Mouse (Mus musculus) heart, adult 8-10 months (tissue): ENCODE results near the gene Gm28051. TPM values are rescaled to one million over a fixed set of nuclear protein-coding genes. Genes with fewer than 3 reads are reported as not detected.
A peak's percentile ranks its signal among the peaks of the same experiment; 100 is the strongest.

ENCODE experiments used
- DNase-seq: peaks from one replicate; pipeline ENCODE4 v3.0.0; 2022; ENCODE audit warnings: low spot score
- total RNA-seq, 4 experiments: library from RNA; stranded (reverse); gene quantifications; 2 replicates each; pipeline ENCODE4 v1.2.4; 2022

The Gm28051 gene
- total RNA-seq, 4 experiments from 2014 or later = not detected

DNA sequence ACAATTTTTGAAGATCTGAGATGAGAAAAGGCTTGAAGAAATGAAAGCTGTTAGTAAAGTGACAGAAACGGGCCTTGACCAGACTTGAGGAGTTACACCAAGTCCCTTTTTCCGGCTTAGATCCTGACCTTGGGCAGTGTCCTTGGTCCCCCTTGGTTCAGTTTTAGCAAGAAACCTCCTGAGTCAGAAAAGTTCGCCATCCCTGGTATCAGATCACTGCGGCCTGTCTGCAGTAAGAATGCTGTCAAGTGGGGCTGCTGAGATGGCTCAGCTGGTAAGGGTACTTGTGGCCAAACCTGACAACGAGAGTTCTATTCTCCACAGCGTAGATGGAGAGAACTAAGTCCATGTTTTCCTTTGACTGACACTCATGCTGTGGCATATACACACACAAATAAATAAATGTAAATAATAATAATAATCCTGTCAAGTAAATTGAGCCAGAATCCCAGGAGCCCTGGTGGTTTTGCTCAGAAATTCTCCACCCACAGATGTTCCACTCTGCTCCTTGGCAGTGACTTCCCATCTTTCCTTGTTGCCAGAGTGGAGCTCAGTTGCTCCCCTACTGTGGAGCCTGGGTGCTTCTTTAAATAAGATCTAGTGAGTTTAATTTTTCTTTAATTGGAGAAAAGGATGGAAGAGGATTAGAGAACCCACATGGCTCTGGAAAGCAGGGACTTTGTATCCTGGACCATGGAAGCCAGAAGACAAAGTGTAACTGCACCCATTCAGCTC, 51.5 kb downstream of the Gm28051 start:
- DNase-seq = no peak

DNA sequence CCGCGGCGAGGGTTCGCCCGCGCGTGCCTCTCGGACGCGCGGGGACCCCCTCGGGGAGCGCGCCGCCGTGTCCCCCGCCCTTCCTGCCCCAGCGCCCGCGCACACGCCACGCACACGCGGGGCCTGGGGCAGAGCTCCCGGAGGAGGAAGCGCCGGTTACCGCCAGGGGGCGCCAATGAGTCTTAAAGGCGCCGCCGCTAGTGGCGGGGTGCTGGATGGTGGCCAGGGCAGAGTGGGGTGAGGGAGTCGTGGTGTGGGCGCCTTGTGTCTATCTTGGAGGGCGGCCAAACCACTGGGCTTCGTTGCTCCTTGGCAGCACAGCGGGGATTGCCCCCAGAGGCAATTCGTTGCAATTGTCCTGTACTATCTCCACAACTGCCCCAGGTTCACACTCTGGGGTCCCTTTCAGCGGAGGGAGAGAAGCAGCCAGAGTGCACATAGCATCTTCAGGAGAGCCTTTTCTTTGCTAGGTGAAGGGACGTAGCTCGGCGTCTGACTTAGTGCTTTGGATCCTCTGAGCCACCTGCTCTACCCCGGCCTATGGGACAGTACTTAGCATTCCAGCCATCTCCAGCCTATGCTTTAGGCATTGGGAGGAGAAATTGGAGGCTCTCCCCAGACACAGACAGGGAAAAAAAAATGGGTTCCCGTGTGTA, 52.2 kb downstream of the Gm28051 start:
- DNase-seq = peak; percentile 63

DNA sequence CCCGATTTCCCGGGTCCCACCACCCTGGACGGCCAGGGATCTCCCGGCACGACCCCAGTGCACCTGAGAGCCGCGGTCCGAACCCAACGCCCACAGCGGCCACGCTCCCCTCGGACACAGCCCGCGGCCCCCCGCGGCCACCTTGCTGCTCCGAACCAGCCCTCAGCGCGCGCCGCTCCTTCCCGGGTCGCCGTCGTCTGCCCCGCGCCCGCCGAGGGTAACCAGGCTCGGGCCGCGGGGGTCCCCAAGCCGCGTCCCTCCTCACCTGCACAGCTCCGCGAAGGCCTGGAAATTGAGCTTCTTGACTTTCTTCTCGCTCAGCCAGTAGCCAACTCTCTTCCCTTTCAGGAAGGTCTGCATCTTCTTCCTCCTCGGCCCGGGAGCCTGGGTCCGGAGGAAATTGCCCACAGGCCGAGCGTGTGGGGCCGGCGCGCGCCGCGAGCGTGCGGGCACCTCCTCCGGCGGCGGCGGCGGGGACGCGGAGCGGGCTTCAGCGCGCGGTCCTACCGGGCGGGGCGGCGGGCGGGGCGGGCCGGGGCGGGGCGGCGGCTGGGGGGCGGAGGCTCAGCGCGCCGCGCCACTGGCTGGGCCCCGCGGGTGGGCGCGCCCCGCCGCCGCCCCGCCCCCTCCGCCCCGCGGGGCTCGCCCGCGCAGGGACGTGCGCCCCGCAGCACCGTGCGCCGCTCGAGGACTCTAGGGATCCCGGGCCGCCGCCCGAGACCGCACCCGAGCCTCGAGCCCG, 52.9 kb downstream of the Gm28051 start, which contains the start of gene Itpk1:
Itpk1 (minus strand) TSS at position 474 of the 742 bp plus-strand sequence.
- no peak for DNase-seq

DNA sequence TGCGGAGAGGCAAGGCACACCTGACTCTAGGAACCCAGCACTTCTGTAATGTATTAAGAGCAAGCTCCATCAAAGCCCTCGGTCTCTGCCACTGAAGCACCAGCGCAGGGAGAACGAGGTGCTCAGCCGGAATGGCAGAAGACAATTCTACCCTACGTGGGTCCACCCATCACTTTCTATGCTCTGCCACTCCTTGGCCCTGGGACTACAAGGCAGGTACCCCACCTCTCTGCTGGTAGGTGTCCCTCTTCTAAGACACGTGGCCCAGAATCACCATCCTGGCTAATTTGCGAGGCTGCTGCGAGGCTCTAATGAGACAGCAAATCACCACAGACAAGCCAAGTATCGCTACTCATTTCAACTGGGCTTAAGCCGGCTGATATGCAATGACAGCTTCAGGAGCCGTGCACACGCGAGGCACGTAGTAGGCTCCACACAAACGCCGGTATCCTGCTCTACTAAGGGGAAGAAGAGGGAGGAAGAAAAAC, 53.6 kb downstream of the Gm28051 start:
- DNase-seq = no peak

DNA sequence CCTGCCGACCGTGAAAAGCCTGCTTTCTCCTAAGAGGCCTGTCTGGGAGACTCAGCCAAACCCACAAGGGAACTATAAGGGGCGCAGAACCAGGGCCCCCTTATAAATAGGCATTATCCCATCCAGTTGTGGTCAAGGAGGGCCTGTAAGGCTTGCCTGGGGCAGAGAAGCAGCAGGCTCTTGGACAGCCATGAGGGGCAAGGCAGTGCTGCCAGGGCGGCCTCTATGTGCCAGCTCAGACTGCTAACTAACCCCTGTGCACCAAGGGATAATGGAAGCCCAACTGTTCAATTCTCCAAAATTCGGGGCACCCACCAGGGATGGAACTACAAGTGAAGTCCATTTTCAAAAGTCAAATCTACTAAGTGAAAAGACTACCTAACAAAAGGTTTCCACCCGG, 54.1 kb downstream of the Gm28051 start:
- DNase-seq = no peak

DNA sequence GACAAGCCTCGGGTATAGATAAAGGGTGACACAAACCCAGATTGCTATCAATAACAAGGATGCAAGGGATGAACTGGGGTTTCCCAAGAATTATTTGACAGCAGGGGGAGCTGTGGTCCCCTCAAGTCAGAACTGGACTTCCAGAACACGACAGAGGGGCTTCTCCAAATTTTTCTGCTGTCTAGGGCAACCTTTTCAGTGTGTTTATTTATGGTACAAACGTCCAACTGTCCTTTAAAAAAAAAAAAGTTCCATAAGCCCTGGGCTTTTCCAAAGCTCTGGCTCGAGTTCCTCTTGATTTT, 54.5 kb downstream of the Gm28051 start:
- no peak for DNase-seq

DNA sequence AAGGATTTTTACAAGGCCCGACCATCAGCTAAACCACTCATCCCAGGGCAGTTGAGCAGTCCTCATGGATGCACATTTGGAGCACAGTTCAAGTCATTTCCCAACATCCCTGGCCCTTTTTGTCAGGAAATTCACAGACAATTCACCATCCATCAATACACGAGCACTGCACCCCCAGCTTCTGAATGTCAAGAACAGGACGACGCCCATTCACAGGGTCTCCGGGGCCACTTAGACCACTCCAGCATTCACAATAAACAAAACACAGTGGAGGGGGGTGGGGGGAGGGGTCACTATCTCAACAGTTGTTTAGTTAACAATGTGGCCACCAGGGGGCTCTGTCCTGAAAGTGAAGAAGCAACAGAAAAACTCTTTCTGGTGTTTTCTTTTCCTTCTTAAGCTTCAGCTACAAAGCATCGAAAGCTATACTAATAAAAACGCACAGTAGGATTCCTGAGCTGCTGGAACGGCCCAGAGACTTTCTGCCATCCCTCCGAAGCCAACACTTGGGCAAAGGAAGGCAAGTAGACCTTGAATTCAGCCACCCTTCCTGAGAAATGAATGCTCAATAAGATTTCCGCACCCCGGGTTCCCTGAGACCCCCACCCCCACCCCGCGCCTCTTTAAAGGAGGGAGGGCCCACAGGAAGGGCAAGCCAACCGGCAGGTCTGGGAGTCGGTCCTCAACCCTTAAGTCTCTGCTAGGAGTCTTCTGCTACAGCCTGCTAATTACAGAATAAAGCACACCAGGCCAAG, 55.0 kb downstream of the Gm28051 start:
- DNase-seq = peak; percentile 81

DNA sequence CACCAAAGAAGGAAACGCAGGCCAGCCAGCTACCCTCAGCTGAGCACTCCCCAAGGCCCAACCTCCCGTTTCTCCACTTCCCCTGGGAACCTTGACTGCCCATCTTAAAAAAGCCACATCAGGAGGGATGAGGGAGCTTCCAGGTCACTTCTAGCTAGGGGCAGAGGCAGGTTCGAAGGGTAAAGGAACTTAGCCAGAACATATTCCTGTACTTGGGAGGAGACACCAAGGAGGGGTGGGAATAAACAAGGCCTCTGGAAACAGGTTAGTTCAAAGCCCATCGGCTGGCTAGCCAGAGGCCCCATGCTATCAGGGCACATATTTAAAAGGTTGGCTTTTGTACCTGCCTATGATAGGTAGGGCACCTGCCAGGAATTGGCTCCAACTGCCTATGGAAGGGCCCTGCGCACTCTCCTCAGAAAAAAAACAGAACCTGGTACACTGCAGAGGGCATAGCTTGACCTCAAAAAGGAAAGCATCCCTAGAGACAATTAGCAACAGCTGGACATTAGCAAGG, 55.8 kb downstream of the Gm28051 start:
- DNase-seq = no peak

DNA sequence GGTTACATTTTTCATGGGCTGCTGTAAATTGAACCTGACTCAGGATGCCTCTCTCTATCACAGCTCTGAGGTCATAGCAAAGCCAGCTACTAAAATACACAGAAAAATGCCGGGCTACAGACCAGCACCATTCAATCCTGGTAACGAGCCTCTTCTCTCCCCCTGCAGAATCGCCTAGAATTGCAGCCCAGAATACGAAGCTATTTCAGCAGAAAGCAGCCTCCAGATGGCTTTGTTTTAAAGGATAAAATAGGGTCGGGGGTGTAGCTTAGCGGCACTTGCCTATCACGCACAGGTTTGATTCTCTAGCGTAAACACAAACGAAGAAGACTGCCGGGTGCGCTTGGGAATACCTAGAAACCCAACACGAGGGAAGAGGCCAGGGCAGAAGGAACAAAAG, 57.1 kb downstream of the Gm28051 start:
- DNase-seq = no peak

DNA sequence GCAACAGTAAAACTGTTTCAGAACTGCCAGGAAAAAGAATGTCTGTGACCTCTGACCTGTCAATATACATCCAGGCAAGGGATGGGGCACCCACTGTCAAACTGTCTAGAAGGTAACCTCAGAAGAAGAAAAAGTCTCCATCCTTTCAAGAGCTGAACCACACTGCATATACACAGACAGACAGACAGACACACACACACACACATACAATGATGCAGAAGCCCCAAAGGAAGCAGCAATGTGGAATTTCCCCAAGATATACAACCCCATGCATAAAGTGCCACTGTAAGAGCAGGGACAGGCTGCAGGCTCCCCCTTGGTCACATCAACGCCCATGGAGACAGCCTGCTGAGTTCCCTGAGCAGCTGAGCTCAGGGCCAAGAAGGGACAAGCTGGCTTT, 58.4 kb downstream of the Gm28051 start:
- no peak for DNase-seq

DNA sequence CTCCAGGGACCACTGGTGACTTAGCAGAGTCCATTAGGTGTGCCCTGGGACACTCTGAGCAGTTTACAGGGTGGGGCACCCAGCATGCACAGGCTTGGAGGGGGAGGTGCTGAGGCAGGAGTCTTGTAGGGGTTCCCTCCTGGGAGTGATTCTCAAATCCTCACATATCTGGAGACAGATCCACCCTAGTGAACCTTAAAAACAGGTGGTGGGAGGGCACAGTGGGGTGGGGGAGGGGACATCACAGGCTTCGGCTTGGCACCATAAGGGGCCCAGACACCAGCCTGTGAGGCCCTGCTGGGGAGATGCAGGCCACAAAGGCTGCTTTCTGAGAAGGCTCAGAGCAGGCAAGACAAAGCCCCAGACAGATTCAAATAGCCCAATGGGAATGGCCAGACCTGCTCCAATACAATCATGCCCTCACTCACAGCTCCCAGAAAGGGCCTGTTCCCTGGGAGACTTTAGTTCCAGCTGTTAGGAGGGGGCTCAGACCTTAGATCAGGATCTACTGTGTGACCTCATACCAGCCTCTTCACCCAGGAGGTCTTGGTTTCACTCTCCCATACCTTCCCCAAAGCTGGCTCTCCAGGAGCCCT, 59.4 kb downstream of the Gm28051 start:
- DNase-seq = no peak

DNA sequence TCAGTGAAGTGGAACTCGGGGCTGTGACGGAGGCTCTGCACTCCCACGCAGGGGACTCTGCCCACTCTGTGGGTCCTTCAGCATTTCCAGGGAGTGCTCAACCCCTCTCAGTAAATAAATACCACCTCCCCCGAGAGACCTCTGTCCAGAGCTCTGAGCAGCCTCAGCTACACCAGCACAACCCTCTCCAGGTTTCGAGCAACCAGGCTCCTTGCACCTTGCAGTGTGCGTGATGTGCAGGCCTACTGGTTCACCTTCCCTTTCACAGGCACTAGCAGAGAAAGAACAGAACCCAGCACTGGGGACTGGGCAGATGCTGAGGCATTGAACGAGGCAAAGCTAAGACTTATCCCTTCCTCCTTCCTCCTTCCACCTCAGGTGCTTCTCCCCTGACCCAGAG, 60.2 kb downstream of the Gm28051 start:
- DNase-seq = no peak

DNA sequence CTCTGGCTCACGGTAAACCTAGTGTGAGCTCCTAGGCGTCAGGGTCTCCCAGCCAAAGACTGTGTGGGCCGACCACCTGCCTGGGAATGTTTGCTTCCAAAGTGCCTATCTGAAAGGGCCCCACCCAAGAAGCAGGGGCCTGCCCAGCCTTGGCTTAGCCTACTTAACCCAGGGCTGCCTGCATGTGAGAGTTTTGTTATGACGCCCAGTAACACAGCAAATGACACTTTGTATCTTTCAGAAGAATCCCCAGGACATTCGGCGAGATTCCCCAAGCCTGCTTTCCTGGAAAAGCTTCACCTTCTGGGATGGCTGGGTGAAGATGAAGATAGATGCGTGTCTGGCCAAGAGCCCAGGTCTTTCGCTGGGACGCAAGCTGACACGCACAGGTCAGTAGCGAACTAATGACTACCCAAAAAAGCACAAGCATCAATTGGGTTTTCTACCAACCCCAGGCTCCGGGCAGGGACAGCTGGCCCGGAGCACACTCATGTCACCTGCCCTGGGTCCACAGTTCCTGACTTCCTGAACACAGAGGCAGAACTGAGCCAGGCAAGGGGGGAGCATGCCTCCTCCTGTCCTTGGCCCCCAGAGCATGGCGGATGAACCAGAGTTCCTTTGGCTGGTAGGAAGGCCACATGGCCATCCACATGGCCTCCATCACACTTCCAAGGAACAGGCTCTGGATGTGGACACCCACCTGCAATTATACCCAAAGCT, 60.8 kb downstream of the Gm28051 start:
- DNase-seq = no peak

DNA sequence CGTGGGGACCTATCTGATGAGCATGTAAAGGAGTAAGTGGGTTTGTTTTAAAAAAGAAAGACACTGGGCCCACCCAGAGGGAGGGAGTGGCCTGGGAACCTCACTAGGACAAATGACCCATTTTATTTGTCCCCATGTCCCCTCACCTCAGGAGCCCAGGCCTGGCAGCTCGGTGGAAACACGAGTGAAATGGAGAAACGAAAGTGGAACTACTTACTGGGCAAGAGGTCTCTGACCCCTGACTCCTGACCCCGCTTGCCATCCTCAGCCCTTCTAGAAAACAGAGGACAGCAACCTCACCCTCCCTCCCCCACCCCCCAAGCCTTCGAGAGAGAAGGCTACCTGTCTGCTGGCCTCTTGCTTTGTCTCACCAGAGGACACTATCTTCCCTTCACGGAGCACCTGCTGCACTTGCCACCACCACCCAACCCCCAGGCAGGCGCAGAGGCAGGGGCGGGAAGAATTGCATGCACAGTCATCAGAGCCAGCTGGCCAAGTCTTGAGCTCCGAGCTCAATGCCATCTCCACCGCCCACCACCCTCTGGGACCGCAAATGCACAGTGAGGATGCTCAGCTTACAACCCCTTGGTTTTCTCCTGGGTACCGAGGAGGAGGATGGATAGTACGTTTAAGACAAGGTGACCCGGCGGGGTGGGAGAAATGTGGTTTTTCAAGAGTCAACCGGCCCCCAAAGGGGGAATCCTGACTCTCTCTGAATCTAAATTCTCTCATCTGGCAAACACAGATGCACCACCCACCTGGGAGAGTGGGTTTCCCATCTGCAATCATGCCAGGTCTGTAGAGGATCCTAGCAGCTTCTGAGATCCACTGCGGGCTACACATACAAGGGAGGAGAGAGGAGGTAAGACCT, 62.0 kb downstream of the Gm28051 start:
- DNase-seq = no peak

DNA sequence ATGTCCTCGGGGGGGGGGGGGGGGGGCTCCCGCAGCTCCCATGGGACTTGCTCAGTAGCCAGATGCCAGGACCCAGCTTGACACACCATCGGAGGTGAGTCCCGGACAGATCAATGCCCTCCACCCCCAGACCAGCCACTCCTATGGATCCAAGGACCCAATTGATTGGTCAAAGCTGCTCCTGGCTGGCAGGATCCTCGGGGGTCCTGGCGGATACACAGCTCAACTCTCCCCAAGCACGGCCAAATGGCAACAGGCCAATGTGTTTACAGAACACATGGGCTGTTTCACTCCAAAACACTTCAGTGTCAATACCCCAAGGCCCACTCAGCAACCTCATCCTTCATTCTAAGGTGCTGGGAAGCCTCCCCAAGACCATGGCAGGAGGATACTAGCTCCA, 65.8 kb downstream of the Gm28051 start:
- DNase-seq = no peak

DNA sequence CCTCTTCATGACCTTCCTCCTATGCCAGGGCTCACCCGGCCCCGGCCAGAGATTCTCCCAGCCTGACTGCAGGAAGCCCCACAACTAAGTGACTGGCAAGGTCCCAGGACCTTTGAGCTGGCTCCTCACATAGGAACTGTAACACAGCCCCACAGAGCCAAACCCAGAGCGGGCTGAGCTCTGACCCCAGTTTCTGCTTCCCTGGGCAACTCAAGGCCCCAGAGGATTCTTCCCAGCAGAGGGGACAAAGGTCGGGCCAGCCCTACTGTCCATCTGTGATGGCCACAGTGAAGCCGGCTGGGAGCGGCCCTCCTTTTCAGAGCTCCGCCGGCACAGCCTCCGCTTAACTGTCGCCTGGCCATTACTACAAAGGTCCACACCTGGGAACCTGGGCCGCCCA, 66.4 kb downstream of the Gm28051 start:
- DNase-seq = no peak

DNA sequence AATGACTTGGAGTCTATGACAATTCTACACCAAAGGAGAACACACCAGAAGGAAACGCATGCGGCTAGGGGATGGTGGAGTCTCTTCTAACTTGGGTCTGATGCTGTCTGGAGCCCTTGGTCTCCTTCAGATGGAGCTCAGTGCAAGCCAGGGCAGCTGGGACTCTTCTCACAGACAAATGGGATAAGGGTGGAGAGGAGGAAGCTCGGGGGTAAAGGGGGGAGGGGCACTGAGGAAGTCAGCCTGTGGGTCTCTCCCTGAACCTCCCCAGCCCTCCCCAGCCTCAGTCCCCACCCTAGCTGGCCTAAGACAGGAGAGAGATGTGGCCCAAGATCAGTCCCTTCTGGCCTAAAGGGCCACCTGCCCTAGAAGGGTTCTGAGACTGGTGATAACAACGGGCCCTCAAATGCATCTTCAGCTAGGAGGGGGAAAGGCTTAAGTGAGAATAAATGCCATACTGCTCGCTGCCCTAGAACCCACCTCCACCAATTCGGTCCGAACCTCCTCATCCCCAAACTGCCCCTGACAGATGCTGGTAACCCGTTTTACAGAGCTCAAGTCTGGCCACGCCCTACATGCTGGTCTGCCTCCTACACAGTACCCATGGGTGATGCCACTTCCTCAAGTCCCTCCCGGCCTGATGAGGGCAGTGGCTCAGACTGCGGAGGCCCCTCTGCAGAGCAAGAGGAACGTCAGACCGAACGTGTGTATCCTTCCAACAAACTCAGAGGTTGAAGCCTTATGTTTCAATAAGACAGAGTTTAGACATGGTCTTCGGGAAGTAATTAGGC, 67.6 kb downstream of the Gm28051 start:
- DNase-seq = no peak

DNA sequence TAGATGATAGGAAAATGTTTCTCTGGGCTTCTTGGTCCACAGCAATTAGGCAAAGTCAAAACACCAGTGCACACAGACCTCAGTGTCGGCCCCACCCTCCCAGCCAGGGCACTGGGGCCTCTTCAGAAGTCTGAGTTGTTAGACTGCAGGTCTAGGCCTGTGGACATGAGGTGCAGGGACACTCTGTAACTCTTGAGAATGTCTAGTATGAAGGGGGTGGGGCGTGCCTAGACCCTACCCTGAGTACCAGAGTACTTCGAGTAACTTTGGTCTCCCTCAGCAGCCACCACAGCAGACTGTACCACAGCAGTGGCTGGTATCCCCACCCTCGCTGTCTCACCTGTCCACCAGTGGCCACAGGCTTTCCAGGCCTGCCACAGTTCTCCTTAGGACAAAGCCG, 71.2 kb downstream of the Gm28051 start:
- no peak for DNase-seq

DNA sequence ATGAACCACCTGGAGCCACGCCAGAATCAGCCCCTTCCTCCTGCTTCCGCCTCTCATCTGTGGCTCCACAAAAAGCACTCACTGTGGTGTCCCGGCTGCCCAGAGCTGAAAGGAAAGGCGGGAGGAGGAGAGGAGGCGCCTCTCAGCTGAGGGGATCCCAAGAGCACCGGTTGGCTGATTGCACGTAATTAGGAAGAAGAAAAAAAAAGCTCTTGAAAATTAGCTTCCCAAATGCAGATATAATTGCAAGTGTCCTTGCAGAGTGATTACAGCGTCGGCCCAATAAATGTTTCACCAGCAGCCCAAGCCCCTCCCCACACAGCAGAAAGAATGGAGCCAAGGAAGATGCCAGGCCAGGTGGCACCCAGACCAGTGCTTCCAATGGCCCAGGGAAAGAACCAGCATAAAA, 72.0 kb downstream of the Gm28051 start:
- DNase-seq = no peak
